Mouse (Mus musculus): ENCODE measurements around the gene Aox2. TPM values are rescaled to one million over a fixed set of nuclear protein-coding genes. Genes with fewer than 3 reads are reported as not detected.

Aox2 gene
- polyA plus RNA-seq, 1 experiment = not detected

DNA sequence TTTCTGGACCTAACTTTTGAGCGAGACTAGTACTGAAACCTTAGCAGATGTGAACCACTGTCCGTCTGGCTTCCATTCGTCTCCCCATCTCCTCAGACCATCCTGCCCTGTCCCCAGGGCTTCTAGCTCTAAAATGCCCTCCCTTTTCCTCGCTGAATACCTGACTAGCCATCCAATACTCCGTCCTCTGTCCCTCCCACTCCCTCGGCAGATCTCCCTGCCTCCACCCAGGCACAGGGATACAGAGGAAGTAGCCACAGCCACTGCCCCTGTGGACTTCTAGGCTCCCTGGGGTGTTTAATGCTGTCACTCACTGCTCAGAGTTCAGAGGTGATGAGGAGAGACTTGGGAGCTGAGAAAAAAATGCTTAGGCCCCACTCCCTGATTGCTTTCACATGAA is 23.9 kb downstream of the Aox2 start:
- H3K4me1 ChIP-seq (ENCODE audit: control insufficient read depth, insufficient read depth, low read length) = peaks cover 3% of the 10 kb centered on the region
- H3K9ac ChIP-seq (ENCODE audit: low read depth, poor library complexity, severe bottlenecking) = no peak overlapping the region
- no peaks in the 10 kb centered on the region for H3K9me3 ChIP-seq (replicated peaks; ENCODE audit: control insufficient read depth, insufficient read depth, low read length, poor library complexity, severe bottlenecking)
- no peaks in the 10 kb centered on the region for H3K36me3 ChIP-seq (ENCODE audit: control insufficient read depth, insufficient read depth, low read length, poor library complexity, severe bottlenecking)
- no peaks in the 10 kb centered on the region for H3K27me3 ChIP-seq (ENCODE audit: control insufficient read depth, insufficient read depth, low read length, poor library complexity, severe bottlenecking)
- H3K27ac ChIP-seq (ENCODE audit: insufficient read depth, low read length) = no peak overlapping the region
- no peak for TF ChIP-seq CTCF (IDR thresholded peaks at IDR 0.05; ENCODE audit: low read depth, low read length)
- TF ChIP-seq EP300 (IDR thresholded peaks at IDR 0.05; ENCODE audit: insufficient read depth, low read depth, low read length) = no peak
- TF ChIP-seq POLR2A (IDR thresholded peaks at IDR 0.05; ENCODE audit: insufficient read depth, low read length) = no peak
- H3K4me3 ChIP-seq (ENCODE audit: low read depth, low read length) = no peak overlapping the region

DNA sequence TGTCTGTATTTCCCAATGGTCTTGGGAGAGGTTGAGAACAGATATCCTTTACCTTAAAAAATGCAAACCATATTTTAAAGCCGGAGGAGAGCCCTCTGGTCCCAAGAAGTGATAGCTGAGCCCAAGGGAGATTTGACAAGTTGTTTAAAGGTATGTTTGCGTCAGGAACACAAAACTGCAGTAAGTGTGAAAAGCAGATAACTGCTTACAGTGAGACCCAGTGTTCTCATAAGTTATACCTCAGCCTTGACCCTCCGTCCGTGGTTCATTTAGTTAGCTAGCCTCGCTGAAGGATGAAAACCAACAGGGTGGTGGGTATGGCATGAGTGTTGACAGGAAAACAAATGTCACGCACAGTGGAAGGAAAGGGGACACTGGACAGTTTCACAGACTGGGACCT is 24.9 kb downstream of the Aox2 start:
- Histone ChIP-seq H3K27ac (ENCODE audit: insufficient read depth, low read length) (no peak overlapping the region), H3K9ac (ENCODE audit: low read depth, poor library complexity, severe bottlenecking) (no peak overlapping the region), H3K9me3 (replicated peaks; ENCODE audit: control insufficient read depth, insufficient read depth, low read length, poor library complexity, severe bottlenecking) (no peaks in the 10 kb centered on the region), H3K36me3 (ENCODE audit: control insufficient read depth, insufficient read depth, low read length, poor library complexity, severe bottlenecking) (no peaks in the 10 kb centered on the region), H3K4me1 (ENCODE audit: control insufficient read depth, insufficient read depth, low read length) (peaks cover 3% of the 10 kb centered on the region), H3K27me3 (ENCODE audit: control insufficient read depth, insufficient read depth, low read length, poor library complexity, severe bottlenecking) (no peaks in the 10 kb centered on the region), H3K4me3 (ENCODE audit: low read depth, low read length) (no peak overlapping the region)
- TF ChIP-seq POLR2A (IDR thresholded peaks at IDR 0.05; ENCODE audit: insufficient read depth, low read length) (no peak), EP300 (IDR thresholded peaks at IDR 0.05; ENCODE audit: insufficient read depth, low read depth, low read length) (no peak), CTCF (IDR thresholded peaks at IDR 0.05; ENCODE audit: low read depth, low read length) (no peak)

DNA sequence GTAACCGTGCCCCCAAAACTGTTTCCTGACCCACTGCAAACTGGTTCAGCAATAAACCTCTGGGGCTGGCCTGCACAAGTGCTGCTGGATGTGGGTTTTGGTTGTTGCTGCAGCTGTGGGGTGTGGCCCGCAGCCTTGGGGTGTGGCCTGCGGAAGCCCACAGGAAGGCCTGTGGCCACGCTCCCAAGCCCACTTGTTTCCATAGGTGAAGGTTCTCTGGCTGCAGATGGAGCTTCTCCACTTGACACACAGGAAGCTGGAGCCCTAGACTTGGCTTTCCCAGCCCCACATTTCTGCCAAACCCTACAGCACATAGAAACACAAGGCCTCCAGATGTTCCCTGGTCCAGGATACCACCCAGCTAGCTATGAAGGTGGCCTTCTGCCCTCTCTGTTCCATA is 25.6 kb downstream of the Aox2 start:
- TF ChIP-seq POLR2A (IDR thresholded peaks at IDR 0.05; ENCODE audit: insufficient read depth, low read length) = no peak
- TF ChIP-seq CTCF (IDR thresholded peaks at IDR 0.05; ENCODE audit: low read depth, low read length) = no peak
- TF ChIP-seq EP300 (IDR thresholded peaks at IDR 0.05; ENCODE audit: insufficient read depth, low read depth, low read length) = no peak
- H3K36me3 ChIP-seq (ENCODE audit: control insufficient read depth, insufficient read depth, low read length, poor library complexity, severe bottlenecking) = no peaks in the 10 kb centered on the region

DNA sequence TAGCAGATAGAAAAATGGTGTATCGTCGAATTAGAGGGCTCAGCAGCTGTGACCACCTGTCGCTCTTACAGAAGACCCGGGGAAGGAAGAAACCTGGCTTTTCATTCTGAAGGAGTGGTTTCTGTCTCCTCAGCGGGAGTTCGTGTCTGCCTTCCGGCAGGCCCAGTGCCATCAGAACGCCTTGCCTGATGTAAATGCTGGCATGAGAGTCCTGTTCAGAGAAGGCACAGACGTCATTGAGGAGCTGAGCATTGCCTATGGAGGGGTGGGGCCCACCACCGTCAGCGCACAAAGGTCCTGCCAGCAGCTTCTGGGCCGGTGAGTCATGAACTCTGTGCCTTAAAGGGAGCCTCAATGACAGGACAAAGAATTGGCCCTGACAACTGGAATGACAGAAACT is 26.2 kb downstream of the Aox2 start:
- Histone ChIP-seq H3K9ac (ENCODE audit: low read depth, poor library complexity, severe bottlenecking) (no peak overlapping the region), H3K4me3 (ENCODE audit: low read depth, low read length) (no peak overlapping the region), H3K36me3 (ENCODE audit: control insufficient read depth, insufficient read depth, low read length, poor library complexity, severe bottlenecking) (no peaks in the 10 kb centered on the region), H3K27me3 (ENCODE audit: control insufficient read depth, insufficient read depth, low read length, poor library complexity, severe bottlenecking) (no peaks in the 10 kb centered on the region), H3K9me3 (replicated peaks; ENCODE audit: control insufficient read depth, insufficient read depth, low read length, poor library complexity, severe bottlenecking) (no peaks in the 10 kb centered on the region), H3K4me1 (ENCODE audit: control insufficient read depth, insufficient read depth, low read length) (peaks cover 3% of the 10 kb centered on the region), H3K27ac (ENCODE audit: insufficient read depth, low read length) (no peak overlapping the region)
- TF ChIP-seq EP300 (IDR thresholded peaks at IDR 0.05; ENCODE audit: insufficient read depth, low read depth, low read length) (no peak), CTCF (IDR thresholded peaks at IDR 0.05; ENCODE audit: low read depth, low read length) (no peak), POLR2A (IDR thresholded peaks at IDR 0.05; ENCODE audit: insufficient read depth, low read length) (no peak)

More for the DNA sequence above, 25.6 kb downstream of the Aox2 start:
- no peaks in the 10 kb centered on the region for H3K9me3 ChIP-seq (replicated peaks; ENCODE audit: control insufficient read depth, insufficient read depth, low read length, poor library complexity, severe bottlenecking)
- no peaks in the 10 kb centered on the region for H3K27me3 ChIP-seq (ENCODE audit: control insufficient read depth, insufficient read depth, low read length, poor library complexity, severe bottlenecking)
- no peak overlapping the region for H3K27ac ChIP-seq (ENCODE audit: insufficient read depth, low read length)
- peaks cover 3% of the 10 kb centered on the region for H3K4me1 ChIP-seq (ENCODE audit: control insufficient read depth, insufficient read depth, low read length)
- no peak overlapping the region for H3K4me3 ChIP-seq (ENCODE audit: low read depth, low read length)
- no peak overlapping the region for H3K9ac ChIP-seq (ENCODE audit: low read depth, poor library complexity, severe bottlenecking)

DNA sequence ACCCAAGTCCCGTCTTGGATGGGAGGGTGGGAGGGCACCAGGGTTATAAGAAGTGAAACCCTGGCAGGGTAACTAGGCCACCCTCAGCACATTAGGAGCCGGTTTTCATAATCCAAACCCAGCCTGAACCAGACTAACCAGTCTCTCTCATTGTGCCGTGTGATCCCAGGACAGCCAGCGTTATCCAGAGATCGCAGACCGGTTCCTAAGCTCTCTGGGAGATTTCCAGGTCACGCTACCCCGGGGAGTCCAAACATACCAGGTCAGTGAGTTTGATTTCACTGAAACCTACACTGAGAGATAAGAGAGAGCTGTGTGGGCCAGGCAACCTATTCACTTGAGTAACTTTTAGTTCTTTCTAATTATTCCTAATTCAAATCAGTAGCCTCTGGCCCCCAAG is 29.1 kb downstream of the Aox2 start:
- no peak for TF ChIP-seq POLR2A (IDR thresholded peaks at IDR 0.05; ENCODE audit: insufficient read depth, low read length)
- no peak for TF ChIP-seq EP300 (IDR thresholded peaks at IDR 0.05; ENCODE audit: insufficient read depth, low read depth, low read length)
- TF ChIP-seq CTCF (IDR thresholded peaks at IDR 0.05; ENCODE audit: low read depth, low read length) = no peak

DNA sequence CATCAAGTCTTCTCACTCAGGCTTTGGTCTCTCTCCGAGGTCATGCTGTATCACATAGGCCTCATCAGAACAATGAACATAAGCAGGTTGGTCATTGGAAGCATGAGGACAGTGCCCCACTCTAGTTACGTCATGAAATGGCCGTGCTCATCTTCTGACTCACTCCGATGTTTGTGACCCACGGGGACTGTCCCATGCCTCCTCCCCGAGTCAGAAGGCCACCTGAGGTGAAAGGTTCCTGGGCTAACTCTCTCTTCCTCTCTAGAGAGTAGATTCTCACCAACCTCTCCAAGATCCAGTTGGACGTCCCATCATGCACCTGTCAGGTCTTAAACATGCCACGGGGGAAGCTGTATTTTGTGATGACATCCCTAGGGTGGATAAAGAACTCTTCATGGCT is 30.5 kb downstream of the Aox2 start:
- no peak overlapping the region for H3K9ac ChIP-seq (ENCODE audit: low read depth, poor library complexity, severe bottlenecking)
- H3K4me3 ChIP-seq (ENCODE audit: low read depth, low read length) = no peak overlapping the region
- H3K9me3 ChIP-seq (replicated peaks; ENCODE audit: control insufficient read depth, insufficient read depth, low read length, poor library complexity, severe bottlenecking) = no peaks in the 10 kb centered on the region
- peaks cover 3% of the 10 kb centered on the region for H3K4me1 ChIP-seq (ENCODE audit: control insufficient read depth, insufficient read depth, low read length)
- H3K27me3 ChIP-seq (ENCODE audit: control insufficient read depth, insufficient read depth, low read length, poor library complexity, severe bottlenecking) = no peaks in the 10 kb centered on the region
- H3K27ac ChIP-seq (ENCODE audit: insufficient read depth, low read length) = no peak overlapping the region
- no peak for TF ChIP-seq POLR2A (IDR thresholded peaks at IDR 0.05; ENCODE audit: insufficient read depth, low read length)
- no peak for TF ChIP-seq EP300 (IDR thresholded peaks at IDR 0.05; ENCODE audit: insufficient read depth, low read depth, low read length)
- no peak for TF ChIP-seq CTCF (IDR thresholded peaks at IDR 0.05; ENCODE audit: low read depth, low read length)
- H3K36me3 ChIP-seq (ENCODE audit: control insufficient read depth, insufficient read depth, low read length, poor library complexity, severe bottlenecking) = no peaks in the 10 kb centered on the region

More for the DNA sequence above, 29.1 kb downstream of the Aox2 start:
- H3K27me3 ChIP-seq (ENCODE audit: control insufficient read depth, insufficient read depth, low read length, poor library complexity, severe bottlenecking) = no peaks in the 10 kb centered on the region
- H3K9me3 ChIP-seq (replicated peaks; ENCODE audit: control insufficient read depth, insufficient read depth, low read length, poor library complexity, severe bottlenecking) = no peaks in the 10 kb centered on the region
- H3K4me3 ChIP-seq (ENCODE audit: low read depth, low read length) = no peak overlapping the region
- no peak overlapping the region for H3K9ac ChIP-seq (ENCODE audit: low read depth, poor library complexity, severe bottlenecking)
- H3K36me3 ChIP-seq (ENCODE audit: control insufficient read depth, insufficient read depth, low read length, poor library complexity, severe bottlenecking) = no peaks in the 10 kb centered on the region
- H3K4me1 ChIP-seq (ENCODE audit: control insufficient read depth, insufficient read depth, low read length) = peaks cover 3% of the 10 kb centered on the region
- H3K27ac ChIP-seq (ENCODE audit: insufficient read depth, low read length) = no peak overlapping the region
